Mouse (Mus musculus): ENCODE data around the gene Cep55. TPM values are rescaled to one million over a fixed set of nuclear protein-coding genes. Genes with fewer than 3 reads are reported as not detected.

Gene Cep55
- polyA plus RNA-seq, 1 experiment from 2014 or later, result 21.8 TPM

- WGBS, result under 1% methylated on average over 77 of the region's 77 CpGs
- DNase-seq (ENCODE audit: low spot score) (peak; percentile 5), ATAC-seq (peak; percentile 44; the same call in 1 of the 2 replicates)
- Histone ChIP-seq H3K4me1 (ENCODE audit: control insufficient read depth, insufficient read depth, low read length) (0 out of 2 replicates have a peak, but pooled peaks cover 4% of the 10 kb centered on the region), H3K27ac (ENCODE audit: low read depth, low read length) (no peak within 1 kb of the TSS), H3K4me2 (ENCODE audit: low read length) (peak within 1 kb of the TSS; percentile 49), H3K9ac (ENCODE audit: low read length) (no peak within 1 kb of the TSS), H3K4me3 (ENCODE audit: low read depth, low read length) (peak within 1 kb of the TSS; percentile 24), H3K36me3 (ENCODE audit: control insufficient read depth, insufficient read depth, low read length) (no peaks in the 10 kb centered on the region), H3K9me3 (replicated peaks; ENCODE audit: control insufficient read depth, low read length) (no peaks in the 10 kb centered on the region), H3K27me3 (replicated peaks; ENCODE audit: control insufficient read depth, insufficient read depth, low read length) (peaks cover 34% of the 10 kb centered on the region)
These were observed 42.3 kb downstream of the Cep55 start, which contains the start of gene Ffar4 for GRCm38 (mm10) chr19:38096858-38097758. TSS of gene Ffar4 (plus strand) at chr19:38097071.

GRCm38 (mm10) chr19:38107871-38108270 lies 53.1 kb downstream of the Cep55 start:
- no peak overlapping the region for H3K27ac ChIP-seq (ENCODE audit: low read depth, low read length)
- 95% methylated on average over 4 of the region's 4 CpGs for WGBS
- H3K4me1 ChIP-seq (ENCODE audit: control insufficient read depth, insufficient read depth, low read length), result no peaks in the 10 kb centered on the region
- no peak overlapping the region for H3K9ac ChIP-seq (ENCODE audit: low read length)
- DNase-seq (ENCODE audit: low spot score) (no peak), ATAC-seq (no peak)
- H3K4me3 ChIP-seq (ENCODE audit: low read depth, low read length), result no peak overlapping the region
- H3K27me3 ChIP-seq (replicated peaks; ENCODE audit: control insufficient read depth, insufficient read depth, low read length), result no peaks in the 10 kb centered on the region
- H3K36me3 ChIP-seq (ENCODE audit: control insufficient read depth, insufficient read depth, low read length), result no peaks in the 10 kb centered on the region
- H3K4me2 ChIP-seq (ENCODE audit: low read length), result no peak overlapping the region
- no peaks in the 10 kb centered on the region for H3K9me3 ChIP-seq (replicated peaks; ENCODE audit: control insufficient read depth, low read length)

- 93% methylated on average over 15 of the region's 15 CpGs for WGBS
- ATAC-seq, result no peak
These were observed 54.9 kb downstream of the Cep55 start for GRCm38 (mm10) chr19:38109506-38110242.

GRCm38 (mm10) chr19:38111056-38111455 lies 56.2 kb downstream of the Cep55 start:
- Histone ChIP-seq H3K36me3 (ENCODE audit: control insufficient read depth, insufficient read depth, low read length) (no peaks in the 10 kb centered on the region), H3K4me1 (ENCODE audit: control insufficient read depth, insufficient read depth, low read length) (no peaks in the 10 kb centered on the region), H3K9ac (ENCODE audit: low read length) (no peak overlapping the region), H3K4me3 (ENCODE audit: low read depth, low read length) (no peak overlapping the region), H3K27ac (ENCODE audit: low read depth, low read length) (no peak overlapping the region), H3K27me3 (replicated peaks; ENCODE audit: control insufficient read depth, insufficient read depth, low read length) (no peaks in the 10 kb centered on the region), H3K9me3 (replicated peaks; ENCODE audit: control insufficient read depth, low read length) (no peaks in the 10 kb centered on the region), H3K4me2 (ENCODE audit: low read length) (no peak overlapping the region)
- ATAC-seq, result no peak
- WGBS, result 77% methylated on average over 8 of the region's 8 CpGs
- DNase-seq (ENCODE audit: low spot score), result no peak

More at GRCm38 (mm10) chr19:38109506-38110242, 54.9 kb downstream of the Cep55 start:
- no peaks in the 10 kb centered on the region for H3K4me1 ChIP-seq (ENCODE audit: control insufficient read depth, insufficient read depth, low read length)
- H3K4me3 ChIP-seq (ENCODE audit: low read depth, low read length), result no peak overlapping the region
- no peaks in the 10 kb centered on the region for H3K9me3 ChIP-seq (replicated peaks; ENCODE audit: control insufficient read depth, low read length)
- no peaks in the 10 kb centered on the region for H3K27me3 ChIP-seq (replicated peaks; ENCODE audit: control insufficient read depth, insufficient read depth, low read length)
- no peaks in the 10 kb centered on the region for H3K36me3 ChIP-seq (ENCODE audit: control insufficient read depth, insufficient read depth, low read length)
- DNase-seq (ENCODE audit: low spot score), result no peak
- H3K9ac ChIP-seq (ENCODE audit: low read length), result no peak overlapping the region
- no peak overlapping the region for H3K4me2 ChIP-seq (ENCODE audit: low read length)
- no peak overlapping the region for H3K27ac ChIP-seq (ENCODE audit: low read depth, low read length)

- Histone ChIP-seq H3K27ac (ENCODE audit: low read depth, low read length) (no peak overlapping the region), H3K4me1 (ENCODE audit: control insufficient read depth, insufficient read depth, low read length) (no peaks in the 10 kb centered on the region), H3K27me3 (replicated peaks; ENCODE audit: control insufficient read depth, insufficient read depth, low read length) (no peaks in the 10 kb centered on the region), H3K4me2 (ENCODE audit: low read length) (no peak overlapping the region), H3K4me3 (ENCODE audit: low read depth, low read length) (no peak overlapping the region), H3K9ac (ENCODE audit: low read length) (no peak overlapping the region), H3K36me3 (ENCODE audit: control insufficient read depth, insufficient read depth, low read length) (no peaks in the 10 kb centered on the region), H3K9me3 (replicated peaks; ENCODE audit: control insufficient read depth, low read length) (no peaks in the 10 kb centered on the region)
- DNase-seq (ENCODE audit: low spot score) (no peak), ATAC-seq (no peak)
- WGBS, result 56% methylated on average over 4 of the region's 4 CpGs
These were observed 57.8 kb downstream of the Cep55 start for GRCm38 (mm10) chr19:38112575-38112974.

- H3K4me3 ChIP-seq (ENCODE audit: low read depth, low read length), result no peak overlapping the region
- DNase-seq (ENCODE audit: low spot score), result no peak
- ATAC-seq, result no peak
These were observed 60.2 kb downstream of the Cep55 start for GRCm38 (mm10) chr19:38114834-38115491.

GRCm38 (mm10) chr19:38120123-38120760 lies 65.4 kb downstream of the Cep55 start:
- Histone ChIP-seq H3K4me1 (ENCODE audit: control insufficient read depth, insufficient read depth, low read length) (0 out of 2 replicates have a peak, but pooled peaks cover 3% of the 10 kb centered on the region), H3K4me3 (ENCODE audit: low read depth, low read length) (no peak overlapping the region), H3K27ac (ENCODE audit: low read depth, low read length) (no peak overlapping the region), H3K9ac (ENCODE audit: low read length) (no peak overlapping the region), H3K27me3 (replicated peaks; ENCODE audit: control insufficient read depth, insufficient read depth, low read length) (peaks cover 15% of the 10 kb centered on the region; the same call in 1 of the 2 replicates), H3K9me3 (replicated peaks; ENCODE audit: control insufficient read depth, low read length) (no peaks in the 10 kb centered on the region), H3K4me2 (ENCODE audit: low read length) (no peak overlapping the region), H3K36me3 (ENCODE audit: control insufficient read depth, insufficient read depth, low read length) (no peaks in the 10 kb centered on the region)
- no peak for DNase-seq (ENCODE audit: low spot score)
- 86% methylated on average over 5 of the region's 5 CpGs for WGBS
- no peak for ATAC-seq

More at GRCm38 (mm10) chr19:38114834-38115491, 60.2 kb downstream of the Cep55 start:
- Histone ChIP-seq H3K9me3 (replicated peaks; ENCODE audit: control insufficient read depth, low read length) (no peaks in the 10 kb centered on the region), H3K4me1 (ENCODE audit: control insufficient read depth, insufficient read depth, low read length) (no peaks in the 10 kb centered on the region), H3K9ac (ENCODE audit: low read length) (no peak overlapping the region), H3K27ac (ENCODE audit: low read depth, low read length) (no peak overlapping the region), H3K36me3 (ENCODE audit: control insufficient read depth, insufficient read depth, low read length) (no peaks in the 10 kb centered on the region), H3K27me3 (replicated peaks; ENCODE audit: control insufficient read depth, insufficient read depth, low read length) (no peaks in the 10 kb centered on the region), H3K4me2 (ENCODE audit: low read length) (no peak overlapping the region)
- 92% methylated on average over 7 of the region's 7 CpGs for WGBS

GRCm38 (mm10) chr19:38123921-38124320 lies 69.1 kb downstream of the Cep55 start:
- H3K4me3 ChIP-seq (ENCODE audit: low read depth, low read length), result peak overlapping the region; percentile 52
- H3K36me3 ChIP-seq (ENCODE audit: control insufficient read depth, insufficient read depth, low read length), result no peaks in the 10 kb centered on the region
- peak overlapping the region; percentile 58; the same call in 1 of the 2 replicates for H3K9ac ChIP-seq (ENCODE audit: low read length)
- ATAC-seq (no peak), DNase-seq (ENCODE audit: low spot score) (peak; percentile 1)
- no peaks in the 10 kb centered on the region for H3K9me3 ChIP-seq (replicated peaks; ENCODE audit: control insufficient read depth, low read length)
- H3K27ac ChIP-seq (ENCODE audit: low read depth, low read length), result no peak overlapping the region
- WGBS, result 28% methylated on average over 9 of the region's 9 CpGs
- 0 out of 2 replicates have a peak, but pooled peaks cover 3% of the 10 kb centered on the region for H3K4me1 ChIP-seq (ENCODE audit: control insufficient read depth, insufficient read depth, low read length)
- peak overlapping the region; percentile 90 for H3K4me2 ChIP-seq (ENCODE audit: low read length)
- H3K27me3 ChIP-seq (replicated peaks; ENCODE audit: control insufficient read depth, insufficient read depth, low read length), result peaks cover 17% of the 10 kb centered on the region; the same call in 1 of the 2 replicates

Measured in forebrain, embryonic 14.5 days (tissue).